Mouse (Mus musculus) CH12.LX (cell line): ENCODE results near the gene Zfr2. TPM values are rescaled to one million over a fixed set of nuclear protein-coding genes. Genes with fewer than 3 reads are reported as not detected.

ENCODE experiments used
- DNase-seq: peaks from one replicate; pipeline ENCODE4 v3.0.0-alpha.2; 2013; ENCODE audit errors: extremely low read depth
- H3K27ac ChIP-seq: 2 replicates; pipeline ENCODE4 v1.5.1; 2012; ENCODE audit warnings: low read depth, mild to moderate bottlenecking, control low read depth, moderate library complexity; ENCODE audit not compliant: insufficient read depth
- H3K27me3 ChIP-seq: replicated peaks from 2 replicates; pipeline ENCODE3; 2012; ENCODE audit warnings: inconsistent platforms
- H3K36me3 ChIP-seq, 2 experiments: replicated peaks in 1 of 2; 2 replicates each; pipeline versions ENCODE3 to v1.6.1; 2012; ENCODE audit warnings: inconsistent platforms in 1 of 2, low read length in 1 of 2, mild to moderate bottlenecking in 1 of 2, mixed read lengths in 1 of 2, moderate library complexity in 1 of 2; ENCODE audit not compliant: control insufficient read depth in 1 of 2, insufficient read depth in 1 of 2
- H3K4me1 ChIP-seq, 2 experiments: 2 replicates each; pipeline ENCODE4 v1.6.1; 2012; ENCODE audit warnings: inconsistent platforms in 1 of 2, moderate library complexity in 1 of 2; ENCODE audit not compliant: insufficient read depth in 2 of 2, control insufficient read depth in 1 of 2
- H3K4me2 ChIP-seq: 2 replicates; pipeline ENCODE4 v1.6.1; 2012; ENCODE audit warnings: low read depth, mild to moderate bottlenecking, control low read depth; ENCODE audit not compliant: poor library complexity, insufficient read depth, severe bottlenecking
- H3K4me3 ChIP-seq, 3 experiments: fragments of 150-350 bp in 1 of 3; sonication (generic) in 1 of 3; replicated peaks in 1 of 3; 2 replicates each; pipeline versions ENCODE3 to v1.5.1; 2011 to 2012; ENCODE audit warnings: low read depth in 2 of 3, low read length in 2 of 3, mild to moderate bottlenecking in 2 of 3, moderate library complexity in 2 of 3, control low read depth in 1 of 3, improper control_type of control experiment in 1 of 3, inconsistent platforms in 1 of 3, mixed read lengths in 1 of 3; ENCODE audit not compliant: poor library complexity in 1 of 3
- H3K79me2 ChIP-seq: replicated peaks from 2 replicates; pipeline ENCODE4 v1.6.1; 2012; ENCODE audit warnings: mild to moderate bottlenecking, moderate library complexity; ENCODE audit not compliant: control insufficient read depth, poor library complexity, insufficient read depth, severe bottlenecking; ENCODE audit errors: extremely low read depth
- H3K9ac ChIP-seq: 2 replicates; pipeline ENCODE4 v1.6.1; 2012; ENCODE audit warnings: low read depth, mild to moderate bottlenecking, control low read depth, moderate library complexity; ENCODE audit not compliant: insufficient read depth
- H3K9me3 ChIP-seq: replicated peaks from 2 replicates; pipeline ENCODE3; 2012; ENCODE audit warnings: low read length, inconsistent platforms, mixed read lengths
- BHLHE40 ChIP-seq: IDR thresholded peaks from 2 replicates; pipeline ENCODE4 v1.6.1; 2011; ENCODE audit warnings: mild to moderate bottlenecking, low read depth, low read length, improper control_type of control experiment
- CHD1 ChIP-seq: IDR thresholded peaks from 2 replicates; pipeline ENCODE4 v1.6.1; 2012; ENCODE audit warnings: low read depth, low read length, improper control_type of control experiment, inconsistent platforms
- CHD2 ChIP-seq: IDR thresholded peaks from 2 replicates; pipeline ENCODE4 v1.6.1; 2011; ENCODE audit warnings: low read length, improper control_type of control experiment
- E2F4 ChIP-seq: IDR thresholded peaks from 2 replicates; pipeline ENCODE4 v1.6.1; 2011; ENCODE audit warnings: low read depth, low read length, improper control_type of control experiment; ENCODE audit not compliant: insufficient replicate concordance
- ELF1 ChIP-seq: IDR thresholded peaks from 2 replicates; pipeline ENCODE4 v1.6.1; 2014; ENCODE audit warnings: low read depth, mild to moderate bottlenecking, inconsistent platforms, low read length, improper control_type of control experiment
- EP300 ChIP-seq: IDR thresholded peaks from 2 replicates; pipeline ENCODE4 v1.6.1; 2011; ENCODE audit warnings: low read length, improper control_type of control experiment
- GABPA ChIP-seq: IDR thresholded peaks from 2 replicates; pipeline ENCODE4 v1.6.1; 2012; ENCODE audit warnings: low read depth, low read length, improper control_type of control experiment, inconsistent platforms; ENCODE audit not compliant: insufficient replicate concordance
- JUN ChIP-seq: IDR thresholded peaks from 2 replicates; pipeline ENCODE4 v1.6.1; 2011; ENCODE audit warnings: low read depth, mild to moderate bottlenecking, low read length, improper control_type of control experiment, moderate library complexity; ENCODE audit not compliant: insufficient read depth
- KAT2A ChIP-seq: IDR thresholded peaks from 2 replicates; pipeline ENCODE4 v1.6.1; 2012; ENCODE audit warnings: low read length, improper control_type of control experiment, inconsistent platforms; ENCODE audit not compliant: insufficient replicate concordance
- MAFK ChIP-seq: IDR thresholded peaks from 2 replicates; pipeline ENCODE4 v1.6.1; 2011; ENCODE audit warnings: low read length, improper control_type of control experiment; ENCODE audit not compliant: insufficient replicate concordance
- MAZ ChIP-seq: IDR thresholded peaks from 2 replicates; pipeline ENCODE4 v1.6.1; 2012; ENCODE audit warnings: low read depth, mild to moderate bottlenecking, inconsistent platforms, low read length, improper control_type of control experiment, moderate library complexity
- MEF2A ChIP-seq: IDR thresholded peaks from 2 replicates; pipeline ENCODE4 v1.6.1; 2014; ENCODE audit warnings: low read depth, mild to moderate bottlenecking, inconsistent platforms, low read length, improper control_type of control experiment, borderline replicate concordance
- MXI1 ChIP-seq: IDR thresholded peaks from 2 replicates; pipeline ENCODE4 v1.6.1; 2011; ENCODE audit warnings: mild to moderate bottlenecking, low read depth, low read length, improper control_type of control experiment
- NELFE ChIP-seq: IDR thresholded peaks from 2 replicates; pipeline ENCODE4 v1.6.1; 2011; ENCODE audit warnings: low read depth, low read length, improper control_type of control experiment
- NRF1 ChIP-seq: IDR thresholded peaks from 2 replicates; pipeline ENCODE4 v1.6.1; 2014; ENCODE audit warnings: low read depth, mild to moderate bottlenecking, inconsistent platforms, low read length, improper control_type of control experiment, moderate library complexity
- PAX5 ChIP-seq: IDR thresholded peaks from 2 replicates; pipeline ENCODE4 v1.6.1; 2012; ENCODE audit warnings: low read length, inconsistent platforms, mixed read lengths
- POLR2A ChIP-seq: IDR thresholded peaks from 2 replicates; pipeline ENCODE4 v1.6.1; 2011; ENCODE audit warnings: low read depth, mild to moderate bottlenecking, improper control_type of control experiment, low read length
- POLR2AphosphoS2 ChIP-seq: IDR thresholded peaks from 2 replicates; pipeline ENCODE4 v1.6.1; 2011; ENCODE audit warnings: low read depth, low read length, improper control_type of control experiment
- RCOR1 ChIP-seq: conservative IDR thresholded peaks from 2 replicates; pipeline ENCODE4 v1.6.1; 2012; ENCODE audit warnings: low read depth, mild to moderate bottlenecking, inconsistent platforms, low read length, improper control_type of control experiment
- SIN3A ChIP-seq: IDR thresholded peaks from 2 replicates; pipeline ENCODE4 v1.6.1; 2012; ENCODE audit warnings: low read length, improper control_type of control experiment, inconsistent platforms
- SMC3 ChIP-seq: IDR thresholded peaks from 2 replicates; pipeline ENCODE4 v1.6.1; 2011; ENCODE audit warnings: low read depth, low read length, improper control_type of control experiment
- TBP ChIP-seq: conservative IDR thresholded peaks from 2 replicates; pipeline ENCODE4 v1.6.1; 2011; ENCODE audit warnings: low read depth, low read length, improper control_type of control experiment
- TCF12 ChIP-seq: IDR thresholded peaks from 2 replicates; pipeline ENCODE4 v1.6.1; 2014; ENCODE audit warnings: low read depth, mild to moderate bottlenecking, inconsistent platforms, low read length, improper control_type of control experiment
- UBTF ChIP-seq: IDR thresholded peaks from 2 replicates; pipeline ENCODE4 v1.6.1; 2012; ENCODE audit warnings: low read depth, mild to moderate bottlenecking, inconsistent platforms, low read length, improper control_type of control experiment, moderate library complexity
- USF1 ChIP-seq: IDR thresholded peaks from 2 replicates; pipeline ENCODE4 v1.6.1; 2014; ENCODE audit warnings: low read depth, mild to moderate bottlenecking, inconsistent platforms, low read length, improper control_type of control experiment
- USF2 ChIP-seq: conservative IDR thresholded peaks from 2 replicates; pipeline ENCODE4 v1.6.1; 2011; ENCODE audit warnings: low read depth, low read length, improper control_type of control experiment
- ZC3H11A ChIP-seq: IDR thresholded peaks from 2 replicates; pipeline ENCODE4 v1.6.1; 2012; ENCODE audit warnings: low read depth, mild to moderate bottlenecking, inconsistent platforms, low read length, improper control_type of control experiment
- ZKSCAN1 ChIP-seq: IDR thresholded peaks from 2 replicates; pipeline ENCODE4 v1.6.1; 2012; ENCODE audit warnings: low read depth, inconsistent platforms, low read length, improper control_type of control experiment, borderline replicate concordance
- ZMIZ1 ChIP-seq: IDR thresholded peaks from 2 replicates; pipeline ENCODE4 v1.6.1; 2012; ENCODE audit warnings: low read depth, mild to moderate bottlenecking, inconsistent platforms, low read length, improper control_type of control experiment
- ZNF384 ChIP-seq: IDR thresholded peaks from 2 replicates; pipeline ENCODE4 v1.6.1; 2012; ENCODE audit warnings: low read depth, low read length, improper control_type of control experiment, inconsistent platforms
- dilution Hi-C: fragments of 300-500 bp; cut with MboI; formaldehyde crosslinking; loops from 2 replicates; pipeline ENCODE4 v1.14.3; 2020; ENCODE audit warnings: low sequenced_read_pairs; ENCODE audit not compliant: extremely low pct_unique_long_range_greater_than_20kb, extremely low pct_ligation_motif_present
- in situ Hi-C: fragments of 300-500 bp; cut with MboI; formaldehyde crosslinking; loops from 3 replicates; pipeline ENCODE4 v1.14.3; 2019; ENCODE audit warnings: low sequenced_read_pairs, low pct_ligation_motif_present, low pct_unique_long_range_greater_than_20kb, mixed read lengths
- polyA plus RNA-seq: library from polyadenylated mRNA; unstranded; fragments of >175 nt; gene quantifications from 2 replicates; pipeline ENCODE4 v1.2.1, GENCODE M21; 2012; ENCODE audit warnings: low read depth; ENCODE audit not compliant: insufficient read length
- total RNA-seq, 2 experiments: library from RNA; depleted of rRNA; stranded (reverse); fragments of 300-350 nt in 1 of 2; fragments of >200 nt in 1 of 2; gene quantifications; 2 replicates each; pipeline ENCODE4 v1.2.3; 2012 to 2014

Gene Zfr2
- total and polyA plus RNA-seq, 3 experiments: 1.0 to 13.5 (median 2.4) TPM

- no peak overlapping the region for H3K4me3 ChIP-seq
- peaks cover 18 to 37% of the 10 kb centered on the region in 2 experiments for H3K36me3 ChIP-seq
- H3K9ac ChIP-seq: no peak overlapping the region
- H3K79me2 ChIP-seq: no peaks in the 10 kb centered on the region
- in situ Hi-C loops (no loop called here), dilution Hi-C loops (no loop called here)
- H3K27me3 ChIP-seq: no peaks in the 10 kb centered on the region
- no peak overlapping the region for H3K4me2 ChIP-seq
- no peak overlapping the region for H3K27ac ChIP-seq
- TF ChIP-seq POLR2A (no peak), ZKSCAN1 (no peak), MXI1 (no peak), CHD2 (no peak), JUN (no peak), ZMIZ1 (no peak), GABPA (no peak)
- no peak for DNase-seq
- peaks cover 22% of the 10 kb centered on the region for H3K9me3 ChIP-seq
- H3K4me1 ChIP-seq: peaks cover 16 to 50% of the 10 kb centered on the region in 2 experiments
Measured at GRCm38 (mm10) chr10:81259225-81259884, 26.4 kb downstream of the Zfr2 start.

GRCm38 (mm10) chr10:81261025-81261424 is 28.1 kb downstream of the Zfr2 start:
- in situ Hi-C loops: no loop called here
- Histone ChIP-seq H3K4me3 (peak overlapping the region in 2 of 3 experiments; percentile 10 to 17), H3K79me2 (peaks cover 4% of the 10 kb centered on the region; the same call in 1 of the 2 replicates), H3K36me3 (peaks cover 29 to 52% of the 10 kb centered on the region in 2 experiments), H3K27me3 (no peaks in the 10 kb centered on the region), H3K9me3 (peaks cover 22% of the 10 kb centered on the region), H3K27ac (peak overlapping the region; percentile 59), H3K4me1 (peaks cover 20 to 56% of the 10 kb centered on the region in 2 experiments), H3K9ac (no peak overlapping the region), H3K4me2 (no peak overlapping the region)
- dilution Hi-C loops: no loop called here
- DNase-seq: peak; percentile 89
- TF ChIP-seq MAZ (no peak), POLR2A (no peak), ZMIZ1 (peak; percentile 28; the same call in 1 of the 2 replicates), EP300 (peak; percentile 83), KAT2A (no peak), USF2 (no peak), MXI1 (no peak; the same call in 1 of the 2 replicates), RCOR1 (0 out of 2 replicates have a peak, but pooled peaks have one; percentile 23), POLR2AphosphoS2 (no peak), NRF1 (no peak), UBTF (no peak), GABPA (no peak), ZNF384 (peak; percentile 78), PAX5 (no peak), SMC3 (no peak), ZKSCAN1 (no peak), MAFK (0 out of 2 replicates have a peak, but pooled peaks have one; percentile 44), ZC3H11A (no peak), BHLHE40 (peak; percentile 52), CHD1 (no peak), TCF12 (peak; percentile 78; the same call in 1 of the 2 replicates), NELFE (no peak), ELF1 (0 out of 2 replicates have a peak, but pooled peaks have one; percentile 37), E2F4 (no peak), TBP (no peak), MEF2A (0 out of 2 replicates have a peak, but pooled peaks have one; percentile 64), USF1 (no peak), SIN3A (0 out of 2 replicates have a peak, but pooled peaks have one; percentile 40)
